Mouse (Mus musculus): ENCODE results near the gene Hoxd8.

Hoxd8 gene

DNA sequence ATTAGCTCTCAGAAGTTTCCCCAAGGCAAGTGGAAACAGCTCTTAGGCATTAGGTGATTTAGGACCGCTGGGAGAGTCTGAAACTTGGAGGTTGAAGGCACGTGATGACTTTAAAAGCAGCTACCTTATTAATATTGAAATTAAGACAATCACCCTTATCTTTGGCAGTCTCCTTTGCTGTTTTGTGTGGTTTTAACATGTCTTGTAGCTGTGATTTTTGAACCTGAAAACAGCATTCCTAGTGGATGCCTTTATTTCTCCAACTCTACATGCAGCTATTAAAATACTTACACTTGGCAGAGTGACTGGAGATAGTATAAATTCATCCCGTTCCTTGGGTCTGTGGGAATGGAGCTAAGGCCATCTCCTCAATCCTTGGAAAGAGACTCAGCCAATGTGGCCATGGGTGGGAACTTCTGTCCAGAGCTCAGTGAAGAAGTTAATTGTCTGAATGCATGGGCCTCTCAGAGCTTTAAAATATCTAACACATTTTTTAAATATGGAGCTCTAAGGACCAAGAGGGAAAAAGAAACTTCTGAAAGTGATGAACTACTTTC, 33.7 kb upstream of the Hoxd8 start:
- DNase-seq: no peak

DNA sequence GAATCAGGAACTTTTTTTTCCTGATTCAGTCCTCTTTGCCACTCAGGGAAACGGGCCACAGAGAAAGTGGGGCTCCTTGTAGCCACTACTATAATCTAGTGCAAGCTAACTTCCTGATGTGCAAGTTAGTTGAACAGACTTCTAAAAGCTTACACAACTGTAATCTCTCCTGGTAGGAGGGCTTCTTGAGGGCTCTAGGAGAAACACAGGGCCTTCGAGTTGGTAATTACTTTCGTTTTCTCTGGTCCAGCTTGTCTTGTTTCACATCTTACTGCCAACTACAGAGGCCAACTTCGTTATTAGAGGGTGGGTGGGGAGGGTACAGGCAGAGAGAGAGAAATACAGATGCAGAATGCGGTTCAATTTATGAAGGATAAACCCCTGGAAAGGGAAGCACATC, 32.6 kb upstream of the Hoxd8 start:
- no peak for DNase-seq

DNA sequence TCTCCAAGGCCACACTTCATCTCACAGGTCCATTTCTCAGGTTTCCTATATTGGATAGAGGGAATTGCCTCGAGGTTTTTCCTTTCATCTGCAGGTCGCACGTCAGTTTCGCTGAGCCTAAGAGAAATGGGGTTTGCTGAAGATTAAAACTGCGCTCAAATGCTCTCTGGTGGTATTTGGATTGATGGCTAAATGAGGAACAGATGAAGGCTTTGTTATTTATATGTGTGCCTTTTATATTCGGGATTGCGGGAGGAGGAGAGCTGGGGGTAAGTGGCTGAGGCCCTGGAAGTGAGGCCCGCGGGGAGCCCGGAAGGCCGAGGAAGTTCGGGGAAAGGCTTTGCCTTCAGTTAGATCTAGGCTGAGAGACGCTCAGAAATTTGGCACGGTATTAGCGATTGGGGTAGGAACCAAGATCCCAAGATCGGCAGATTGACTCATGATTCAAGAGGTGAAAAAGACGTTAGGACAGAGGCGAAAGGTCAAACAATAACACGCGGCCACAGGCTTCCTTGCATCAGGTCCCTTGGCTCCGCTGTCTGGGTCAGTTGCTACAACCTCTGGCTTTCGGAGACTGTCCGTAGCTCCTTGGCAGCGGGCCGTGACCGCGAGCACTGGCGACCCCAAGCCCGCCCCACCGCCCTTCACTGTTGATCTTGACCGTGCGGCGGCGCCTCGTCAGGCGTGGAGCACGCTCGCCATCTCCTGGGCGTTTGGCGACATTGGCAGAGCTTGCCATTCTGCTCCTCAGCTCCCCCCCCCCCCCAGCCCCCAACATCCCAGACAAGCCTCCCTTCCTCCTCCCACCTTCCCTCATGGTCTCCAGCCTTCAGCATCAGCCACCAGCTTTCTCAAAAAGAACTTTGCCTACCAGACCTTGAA, 31.7 kb upstream of the Hoxd8 start:
- DNase-seq: peak; percentile 59

DNA sequence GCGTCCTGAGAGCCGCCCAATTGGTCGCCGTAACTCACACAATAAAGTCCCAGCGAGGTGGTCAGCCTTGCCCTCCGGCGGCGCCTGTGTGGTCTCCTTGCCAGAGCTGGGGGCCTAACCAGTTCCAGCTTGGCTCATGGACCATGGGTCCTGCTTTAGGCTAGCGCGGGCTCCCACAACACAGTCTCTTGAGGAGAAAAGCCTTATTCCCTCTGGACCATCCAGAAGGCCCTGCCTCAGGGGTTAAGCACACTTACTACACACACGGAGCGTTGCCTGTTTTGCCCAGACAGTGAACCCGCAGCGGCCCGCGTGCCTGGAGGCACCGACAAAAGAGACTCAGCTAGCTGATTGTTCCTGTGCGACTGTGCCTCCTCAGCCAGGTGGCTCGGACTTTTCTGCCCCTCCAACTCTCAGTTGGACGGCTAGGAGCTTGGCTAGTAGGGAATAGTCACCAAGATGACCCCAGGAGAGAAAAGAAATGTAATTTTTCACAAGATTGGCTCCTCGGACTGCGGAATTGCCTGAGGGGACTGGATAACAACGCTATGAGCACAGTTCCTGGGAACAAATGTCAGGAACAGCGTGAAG, 30.5 kb upstream of the Hoxd8 start:
- no peak for DNase-seq

DNA sequence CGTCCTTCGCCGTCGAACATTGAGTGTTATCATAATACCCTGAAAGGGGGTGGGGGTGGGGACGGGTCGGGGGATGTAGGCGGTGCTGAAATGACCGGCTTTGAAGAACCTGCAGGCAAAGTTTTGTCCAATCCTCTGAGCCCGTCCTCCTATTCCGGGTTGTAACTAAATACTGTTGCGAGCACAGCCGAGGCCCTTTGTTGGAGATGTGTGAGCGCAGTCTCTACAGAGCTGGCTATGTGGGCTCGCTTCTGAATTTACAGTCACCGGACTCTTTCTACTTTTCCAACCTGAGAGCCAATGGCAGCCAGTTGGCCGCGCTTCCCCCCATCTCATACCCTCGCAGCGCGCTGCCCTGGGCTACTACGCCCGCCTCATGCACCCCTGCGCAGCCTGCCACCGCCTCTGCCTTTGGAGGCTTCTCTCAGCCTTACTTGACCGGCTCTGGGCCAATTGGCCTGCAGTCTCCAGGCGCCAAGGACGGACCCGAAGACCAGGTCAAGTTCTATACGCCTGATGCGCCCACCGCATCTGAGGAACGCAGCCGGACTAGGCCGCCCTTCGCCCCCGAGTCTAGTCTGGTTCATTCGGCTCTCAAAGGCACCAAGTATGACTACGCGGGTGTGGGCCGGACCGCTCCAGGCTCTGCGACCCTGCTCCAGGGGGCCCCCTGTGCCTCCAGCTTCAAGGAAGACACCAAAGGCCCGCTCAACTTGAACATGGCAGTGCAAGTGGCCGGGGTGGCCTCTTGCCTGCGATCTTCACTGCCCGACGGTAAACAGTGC, 29.3 kb upstream of the Hoxd8 start, which contains the start of gene Hoxd12:
Gene Hoxd12, plus strand, starts transcription at position 133 of the 785 bp plus-strand sequence.
- no peak for DNase-seq

DNA sequence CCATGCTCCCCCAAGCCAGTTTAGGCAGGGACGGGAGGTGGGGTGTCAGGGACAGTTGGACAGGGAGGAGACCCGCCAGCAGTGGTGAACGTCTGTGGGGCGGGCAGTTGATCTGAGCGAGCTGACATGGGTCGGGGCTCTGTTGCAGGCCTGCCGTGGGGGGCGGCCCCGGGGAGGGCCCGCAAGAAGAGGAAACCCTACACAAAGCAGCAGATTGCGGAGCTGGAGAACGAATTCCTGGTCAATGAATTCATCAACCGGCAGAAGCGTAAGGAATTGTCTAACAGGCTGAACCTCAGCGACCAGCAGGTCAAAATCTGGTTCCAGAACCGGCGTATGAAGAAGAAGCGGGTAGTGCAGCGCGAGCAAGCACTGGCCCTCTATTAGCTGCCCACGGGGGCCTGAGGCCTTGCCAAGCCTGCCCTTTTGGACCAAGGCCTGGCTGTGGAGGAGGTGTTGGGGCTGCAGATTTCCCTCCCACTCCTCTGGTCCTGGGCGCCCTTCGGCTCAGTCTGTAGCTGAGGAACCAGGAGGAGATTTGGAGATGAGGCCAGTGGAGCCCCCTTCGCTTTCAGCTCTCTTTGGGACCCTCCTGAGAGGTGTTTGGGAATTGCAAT, 28.6 kb upstream of the Hoxd8 start:
- DNase-seq: no peak

DNA sequence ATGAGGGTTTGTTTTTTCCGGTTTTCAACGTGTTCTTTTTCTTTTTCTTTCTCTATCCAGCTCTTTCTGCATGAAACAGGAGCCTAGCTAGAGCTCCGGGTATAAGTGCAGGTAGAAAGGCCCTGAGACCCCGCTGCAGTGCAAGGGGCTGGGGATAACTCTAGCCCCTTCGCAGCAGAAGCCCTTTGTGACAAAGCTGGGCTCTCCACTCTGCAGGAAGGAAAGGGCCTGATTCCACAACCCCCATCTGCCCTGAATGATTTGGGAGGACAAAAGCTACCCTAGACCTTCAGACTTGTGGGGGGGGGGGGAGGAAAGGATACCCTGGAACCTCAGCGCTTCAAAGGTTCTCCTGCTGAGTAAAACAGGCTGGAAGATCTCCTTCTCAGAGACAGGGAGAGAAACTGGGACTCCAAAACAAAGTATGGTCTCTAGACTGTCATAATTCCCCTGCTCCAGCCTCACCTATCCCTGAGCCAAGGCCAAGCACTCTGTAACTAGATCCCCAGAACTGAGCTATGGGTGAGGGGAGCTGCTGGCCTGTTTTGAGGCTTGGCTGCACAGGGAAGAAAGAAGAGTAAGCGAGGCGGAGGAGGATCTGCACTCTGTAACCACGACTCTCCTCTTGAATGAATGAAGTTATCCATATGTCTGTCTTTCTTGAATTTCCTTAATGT, 27.9 kb upstream of the Hoxd8 start:
- DNase-seq: no peak

DNA sequence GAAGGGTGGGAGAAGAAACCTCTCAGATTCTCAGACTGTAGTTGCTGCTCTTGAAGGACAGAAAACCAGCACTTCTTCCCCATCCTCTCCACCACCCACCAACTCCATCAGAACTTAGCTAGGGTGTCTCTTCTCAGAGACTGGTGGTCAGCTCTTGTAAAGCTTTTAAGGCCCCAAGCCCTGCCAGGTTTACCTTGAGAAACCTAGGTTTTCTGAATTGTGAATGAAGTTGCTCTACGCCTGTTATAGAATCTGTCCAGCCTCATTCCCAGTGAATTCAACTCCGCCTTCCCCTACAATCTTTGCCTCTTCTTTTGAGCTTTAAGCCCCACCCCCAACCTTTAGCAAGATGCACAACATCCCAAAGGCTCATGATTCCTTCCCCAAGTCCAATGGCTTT, 27.3 kb upstream of the Hoxd8 start:
- no peak for DNase-seq

DNA sequence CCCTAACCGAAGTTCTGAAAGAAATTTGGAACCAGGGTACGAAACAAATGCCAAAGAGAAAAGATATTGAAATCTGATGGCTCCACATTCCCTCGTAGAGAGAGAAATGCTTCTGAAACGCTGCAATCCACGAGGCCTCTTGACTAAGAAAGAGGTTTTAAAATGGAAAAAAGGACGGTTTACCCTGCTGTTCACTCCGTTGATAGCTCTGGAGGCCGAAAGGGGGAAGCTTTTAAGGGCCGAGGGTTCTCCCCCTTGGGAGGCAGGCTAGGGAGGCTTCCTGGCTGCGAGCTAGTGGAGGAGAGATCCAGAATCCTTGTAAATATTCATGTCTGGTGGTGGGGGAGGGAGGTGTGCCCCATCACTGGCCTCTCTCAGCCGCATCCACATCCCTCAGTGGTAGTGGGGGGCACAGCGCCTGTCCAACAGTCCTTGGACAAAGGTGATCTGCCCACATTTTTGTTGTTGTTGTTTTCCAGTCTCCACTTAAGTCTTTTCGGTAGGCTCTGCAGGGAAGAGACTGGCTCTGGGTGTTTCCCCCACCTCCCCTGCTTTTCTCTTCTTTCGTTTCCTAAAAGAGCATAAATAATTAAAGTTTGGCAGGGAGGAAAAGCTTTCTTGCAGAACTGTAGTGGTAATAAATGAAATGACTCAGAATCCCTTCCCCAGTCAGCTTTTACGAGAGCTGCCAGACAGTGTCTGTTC, 25.4 kb upstream of the Hoxd8 start, which contains the start of gene Hoxd11:
Gene Hoxd11, plus strand, starts transcription at position 667 of the 705 bp plus-strand sequence.
- no peak for DNase-seq

DNA sequence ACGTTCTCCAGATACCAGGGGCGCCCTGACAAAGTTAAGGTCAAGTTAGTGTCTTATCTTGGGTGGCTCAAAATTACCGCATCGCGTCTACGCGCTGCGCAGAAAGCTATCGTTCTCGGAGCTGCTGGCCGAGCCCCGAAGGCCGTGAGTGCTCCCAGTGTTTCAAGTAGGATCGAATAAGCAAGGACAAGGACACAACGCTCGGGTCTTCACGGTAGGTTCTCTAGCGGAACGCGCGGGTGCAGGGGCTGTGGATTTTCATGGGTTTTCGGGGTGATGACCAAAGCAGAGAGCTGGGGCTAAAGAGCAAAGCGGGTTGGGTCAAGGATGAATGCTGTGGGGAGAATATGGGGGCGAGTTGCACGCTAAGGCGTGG, 24.8 kb upstream of the Hoxd8 start:
- DNase-seq: no peak

DNA sequence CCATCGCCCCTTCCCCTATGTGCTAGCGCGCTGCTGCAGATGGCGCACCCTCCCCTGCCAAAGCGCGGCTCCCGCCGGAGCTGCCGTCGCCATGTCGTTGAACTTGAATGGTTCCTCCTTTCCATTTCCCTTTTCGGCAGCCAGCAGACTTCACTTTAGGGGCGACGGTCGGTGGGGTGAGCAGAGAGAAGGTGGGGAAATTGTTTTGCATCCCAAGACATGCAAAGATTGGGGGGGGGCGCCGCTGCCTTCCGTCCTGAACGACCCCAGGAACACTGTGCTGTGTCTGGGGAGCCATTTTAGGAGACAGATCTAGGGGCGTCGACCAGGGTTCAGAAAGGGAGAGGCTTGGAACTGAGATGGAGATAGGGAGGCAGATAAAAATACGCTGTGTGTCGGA, 24.4 kb upstream of the Hoxd8 start:
- DNase-seq: no peak

DNA sequence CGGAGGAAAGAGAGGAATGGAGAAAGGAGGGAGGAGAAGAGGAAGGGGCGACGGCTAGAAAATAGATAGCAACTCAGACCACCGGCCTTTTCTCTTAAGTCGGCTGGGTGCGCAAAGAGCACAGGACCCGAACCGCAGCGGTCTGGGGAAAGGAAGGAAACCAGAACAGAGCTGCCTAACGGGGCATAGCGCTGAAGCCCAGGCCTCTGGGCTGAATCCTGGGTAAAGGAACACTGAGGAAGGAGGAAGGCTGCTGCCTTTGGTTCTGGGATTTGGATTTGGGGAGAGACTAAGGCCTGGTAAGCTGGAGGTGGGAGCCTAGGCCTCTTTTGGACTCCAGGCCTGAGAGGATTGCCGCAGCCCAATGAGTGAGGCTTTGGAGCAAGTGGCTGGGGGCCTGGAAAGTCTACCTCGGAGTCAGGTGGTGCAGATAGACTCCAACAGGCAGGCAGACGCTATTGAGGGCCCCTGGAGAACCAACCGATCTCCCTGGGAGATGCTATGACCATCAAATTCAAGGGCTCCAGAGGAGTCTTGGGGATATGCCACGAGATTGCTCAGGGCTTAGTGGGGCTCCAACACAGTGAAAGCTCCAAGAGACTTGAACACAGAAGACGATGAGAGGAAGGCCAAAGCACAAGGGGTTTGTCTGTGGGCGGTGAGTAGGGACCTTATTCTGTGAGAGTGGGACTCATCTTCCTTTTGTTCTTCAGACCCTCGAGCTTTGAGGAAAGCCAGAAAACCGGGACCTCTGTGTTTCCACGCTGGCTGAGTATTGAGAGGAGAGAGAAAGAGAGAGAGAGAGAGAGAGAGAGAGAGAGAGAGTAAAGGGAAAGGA, 23.6 kb upstream of the Hoxd8 start:
- DNase-seq: no peak

DNA sequence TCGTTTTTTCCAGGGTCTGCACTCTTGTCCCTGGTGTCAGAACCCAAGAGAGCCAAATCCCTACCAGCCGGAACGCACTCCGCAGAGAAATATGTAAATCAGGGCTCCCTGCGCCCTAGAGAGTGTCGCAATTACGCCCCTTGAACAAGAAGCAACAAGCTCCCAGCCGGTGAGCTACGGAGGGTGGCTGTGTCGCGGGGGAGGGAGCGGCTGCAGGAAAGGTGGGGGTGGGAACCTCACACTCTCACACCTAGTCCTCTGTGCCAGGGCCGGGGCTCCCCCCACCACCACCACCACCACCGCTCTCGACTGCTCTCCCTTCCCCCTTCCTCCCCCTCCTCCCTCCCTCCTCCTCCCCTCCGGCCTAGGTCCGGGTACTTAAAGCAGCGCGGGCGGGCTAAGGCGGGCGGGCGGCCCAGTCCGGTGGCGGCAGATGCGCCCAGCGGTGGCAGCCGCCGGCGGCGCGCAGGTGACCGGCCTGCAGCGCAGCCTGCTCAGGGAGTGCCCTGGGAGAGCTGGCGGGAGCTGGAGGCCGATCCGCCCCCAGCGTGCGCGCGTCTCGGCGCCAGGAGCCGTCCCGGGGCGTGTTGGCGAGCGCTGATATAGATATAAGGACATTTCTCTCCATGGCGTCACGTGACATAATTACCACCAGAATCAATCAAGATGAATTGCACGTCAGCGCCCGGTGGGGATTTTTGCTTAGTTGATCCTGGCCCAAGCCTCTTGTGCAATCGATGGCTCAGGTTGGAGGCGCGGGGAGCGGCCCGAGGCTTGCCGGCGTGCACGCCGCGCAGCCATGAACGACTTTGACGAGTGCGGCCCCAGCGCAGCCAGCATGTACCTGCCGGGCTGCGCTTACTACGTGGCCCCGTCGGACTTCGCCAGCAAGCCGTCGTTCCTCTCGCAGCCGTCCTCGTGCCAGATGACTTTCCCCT, 22.6 kb upstream of the Hoxd8 start:
- no peak for DNase-seq

DNA sequence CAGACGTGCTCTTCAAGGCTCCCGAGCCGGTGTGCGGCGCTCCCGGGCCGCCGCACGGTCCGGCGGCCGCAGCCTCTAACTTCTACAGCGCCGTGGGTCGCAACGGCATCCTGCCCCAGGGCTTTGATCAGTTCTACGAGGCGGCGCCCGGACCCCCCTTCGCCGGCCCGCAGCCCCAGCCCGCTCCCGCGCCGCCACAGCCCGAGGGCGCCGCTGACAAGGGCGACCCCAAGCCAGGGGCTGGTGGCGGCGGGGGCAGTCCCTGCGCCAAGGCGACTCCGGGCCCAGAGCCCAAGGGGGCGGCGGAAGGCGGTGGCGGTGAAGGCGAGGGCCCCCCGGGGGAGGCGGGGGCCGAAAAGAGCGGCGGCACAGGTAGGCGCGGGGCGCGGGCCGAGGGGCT, 21.6 kb upstream of the Hoxd8 start:
- DNase-seq: no peak

DNA sequence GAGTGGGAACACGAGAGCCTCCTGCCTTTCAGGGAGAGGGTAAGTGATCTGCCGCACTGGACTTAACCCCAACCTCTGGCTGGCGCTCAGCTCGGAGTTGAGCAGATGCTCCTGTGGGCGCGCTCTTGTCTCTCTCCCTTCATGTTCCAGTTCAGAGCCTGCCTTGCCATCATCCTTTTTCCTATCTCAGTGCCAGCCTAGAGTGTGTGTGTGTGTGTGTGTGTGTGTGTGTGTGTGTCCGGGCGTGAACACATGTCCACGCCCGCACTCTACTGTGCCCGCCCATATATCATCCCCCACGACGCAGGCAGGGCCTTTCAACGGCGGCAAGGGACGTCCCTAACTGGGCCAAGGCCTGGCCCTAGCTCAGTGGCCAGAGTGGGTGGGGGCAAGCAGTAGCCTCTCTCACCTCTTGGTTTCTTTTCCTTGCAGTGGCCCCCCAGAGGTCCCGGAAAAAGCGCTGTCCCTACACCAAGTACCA, 20.9 kb upstream of the Hoxd8 start:
- no peak for DNase-seq

DNA sequence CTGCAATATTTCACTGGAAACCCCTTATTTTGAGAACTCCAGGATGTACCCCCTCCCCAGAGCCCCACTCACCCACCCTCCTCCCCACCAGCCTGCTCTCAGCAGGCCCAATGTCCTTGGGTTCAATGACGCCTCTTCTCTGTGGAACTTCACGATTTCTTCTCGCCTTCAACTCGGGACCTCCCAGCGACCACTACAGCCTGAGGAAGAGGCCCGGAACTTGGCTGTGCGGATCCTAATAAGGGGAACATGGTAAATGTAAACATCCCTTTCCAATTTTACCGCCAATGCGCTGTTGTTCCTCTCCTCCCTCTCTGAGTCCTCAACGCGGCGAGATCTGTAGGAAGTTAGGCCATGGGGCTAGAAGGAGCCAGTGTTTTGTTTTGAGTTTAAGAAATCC, 20.3 kb upstream of the Hoxd8 start:
- no peak for DNase-seq

DNA sequence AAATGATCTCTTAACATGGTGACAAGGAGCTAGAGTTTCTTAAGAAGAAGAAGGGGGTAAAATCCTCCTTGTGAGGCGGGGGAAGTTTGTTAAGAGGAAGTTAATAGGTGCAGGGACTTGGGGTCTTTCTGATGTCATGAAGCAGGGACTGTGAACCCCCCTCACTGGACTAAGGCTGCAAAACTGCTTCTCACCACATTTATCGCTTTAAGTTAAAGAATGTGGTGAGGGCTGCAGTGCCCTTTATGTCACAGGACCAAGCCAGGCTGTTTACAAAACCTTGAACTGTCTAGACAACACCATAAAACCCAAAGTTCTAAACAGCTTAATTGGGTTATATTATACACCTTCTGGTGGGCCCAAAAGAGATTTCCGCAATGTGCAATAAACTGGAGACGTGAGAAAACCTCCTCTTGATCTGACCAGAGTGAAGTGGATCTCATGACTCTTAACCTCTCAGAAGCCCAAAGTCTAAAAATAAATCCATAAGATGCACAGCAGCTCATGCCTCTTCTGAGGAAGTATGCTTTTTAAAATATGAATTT, 19.3 kb upstream of the Hoxd8 start:
- DNase-seq: no peak

DNA sequence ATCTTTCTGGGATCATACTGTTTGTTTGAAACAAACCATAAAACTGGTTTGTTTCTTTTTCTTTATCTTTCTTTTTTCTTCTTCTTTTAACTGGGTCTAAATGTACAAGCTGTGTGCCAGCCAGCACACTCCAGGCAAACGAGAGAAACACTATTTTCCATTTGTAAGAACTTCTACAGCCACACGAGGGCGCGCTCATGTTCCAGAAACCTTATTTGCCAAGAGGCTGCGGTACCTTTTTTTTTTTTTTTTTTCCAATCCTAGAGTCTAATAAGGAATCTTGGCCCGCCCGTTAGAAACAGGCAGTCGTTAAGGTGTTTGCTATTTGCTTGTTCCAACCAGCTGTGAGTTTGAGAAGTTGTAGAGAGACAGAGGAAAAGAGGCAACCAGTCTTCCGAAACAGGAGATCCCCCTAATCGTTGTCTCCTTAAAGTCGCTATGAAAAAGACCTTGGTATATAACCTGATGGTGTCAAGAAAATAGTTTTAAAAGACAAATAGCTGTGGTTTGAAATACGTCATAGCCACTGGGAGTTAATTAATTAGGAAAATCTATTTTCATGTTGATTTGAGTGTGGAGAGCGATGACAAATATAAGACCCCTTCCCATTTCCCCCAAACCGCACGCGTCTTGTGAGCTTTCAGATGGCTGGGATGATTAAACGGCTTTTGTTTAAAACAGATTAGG, 18.0 kb upstream of the Hoxd8 start:
- peak; percentile 66 for DNase-seq

Data from lung, postnatal 14 days (tissue).